Comparison of ENCODE assay signal across 16 mouse cellular contexts in genomic region chr4:107035689-107036088, GRCm38 (mm10).
"Had no signal": no experiment of that assay in that cellular context is flagged by ENCODE, and none has a peak within 500 bp of the region (broad histone marks: within the 10 kb centered on the region; RNA-seq: fewer than 3 reads in every experiment).

No protein-coding gene starts in this region.

- H3K4me1 ChIP-seq: lung, embryonic 15.5 days; stomach, embryonic 15.5 days had no signal

- H3K9ac ChIP-seq: lung, embryonic 15.5 days; midbrain, embryonic 13.5 days; midbrain, embryonic 15.5 days; neural tube, embryonic 12.5 days; stomach, embryonic 15.5 days had no signal

- H3K4me2 ChIP-seq: lung, embryonic 15.5 days; midbrain, embryonic 11.5 days; midbrain, embryonic 13.5 days; midbrain, embryonic 15.5 days; neural tube, embryonic 12.5 days; stomach, embryonic 15.5 days had no signal

- H3K4me3 ChIP-seq: lung, embryonic 15.5 days; megakaryocyte, embryonic 14.5 days; midbrain, embryonic 13.5 days; midbrain, embryonic 15.5 days; neural tube, embryonic 12.5 days; stomach, embryonic 15.5 days had no signal

- H3K27me3 ChIP-seq: lung, embryonic 15.5 days; midbrain, embryonic 13.5 days; midbrain, embryonic 15.5 days; neural tube, embryonic 12.5 days; stomach, embryonic 15.5 days had no signal

- H3K9me3 ChIP-seq: lung, embryonic 15.5 days; megakaryocyte, embryonic 14.5 days; midbrain, embryonic 13.5 days; midbrain, embryonic 15.5 days; neural tube, embryonic 12.5 days; stomach, embryonic 15.5 days had no signal

- ATAC-seq: lung, postnatal 0 days; midbrain, embryonic 13.5 days; midbrain, embryonic 15.5 days had no signal

- DNase-seq: lung, adult 2 months; lung, postnatal 14 days; lung, postnatal 36 days; right cerebral cortex, postnatal 14 days; thymus, adult 18-20 months; thymus, postnatal 14 days; thymus, postnatal 36 days had no signal

- H3K27ac ChIP-seq: lung, embryonic 15.5 days; macrophage; midbrain, embryonic 13.5 days; midbrain, embryonic 15.5 days; neural tube, embryonic 12.5 days; stomach, embryonic 15.5 days had no signal
